Mouse (Mus musculus) forebrain, embryonic 14.5 days (tissue): ENCODE results near the gene Fam205c. TPM values are rescaled to one million over a fixed set of nuclear protein-coding genes. Genes with fewer than 3 reads are reported as not detected.

Source experiments
- ATAC-seq: fragments of 200-750 bp; cut with Nextera tagmentation; 2 replicates; pipeline ENCODE4 v1.8.0; 2017; ENCODE audit warnings: mild to moderate bottlenecking, moderate library complexity
- DNase-seq: peaks from one replicate; pipeline ENCODE4 v3.0.0-alpha.2; 2015; ENCODE audit warnings: low spot score
- H3K27ac ChIP-seq: fragments of 300-500 bp; sonication (generic); 2 replicates; pipeline ENCODE4 v1.5.1; 2014; ENCODE audit warnings: low read depth, mild to moderate bottlenecking, control low read depth, low read length, moderate library complexity
- H3K27me3 ChIP-seq: fragments of 300-500 bp; sonication (generic); replicated peaks from 2 replicates; pipeline ENCODE4 v1.6.1; 2014; ENCODE audit warnings: low read length, control low read depth, mixed read lengths; ENCODE audit not compliant: control insufficient read depth, insufficient read depth
- H3K36me3 ChIP-seq: fragments of 300-500 bp; sonication (generic); 2 replicates; pipeline ENCODE4 v1.6.1; 2014; ENCODE audit warnings: low read length, control low read depth; ENCODE audit not compliant: control insufficient read depth, insufficient read depth
- H3K4me1 ChIP-seq: fragments of 300-500 bp; sonication (generic); 2 replicates; pipeline ENCODE4 v1.6.1; 2014; ENCODE audit warnings: antibody characterized with exemption, low read length, control low read depth; ENCODE audit not compliant: control insufficient read depth, insufficient read depth
- H3K4me2 ChIP-seq: fragments of 300-500 bp; sonication (generic); 2 replicates; pipeline ENCODE4 v1.6.1; 2014; ENCODE audit warnings: mild to moderate bottlenecking, control low read depth, low read length
- H3K4me3 ChIP-seq: fragments of 300-500 bp; sonication (generic); 2 replicates; pipeline ENCODE4 v1.5.1; 2014; ENCODE audit warnings: low read depth, low read length, control low read depth
- H3K9ac ChIP-seq: fragments of 300-500 bp; sonication (generic); 2 replicates; pipeline ENCODE4 v1.6.1; 2014; ENCODE audit warnings: mild to moderate bottlenecking, low read length, control low read depth, moderate library complexity
- H3K9me3 ChIP-seq: fragments of 300-500 bp; sonication (generic); replicated peaks from 2 replicates; pipeline ENCODE4 v1.6.1; 2016; ENCODE audit warnings: low read length, control low read depth, mixed read lengths; ENCODE audit not compliant: control insufficient read depth
- WGBS: fragments of 180-500 bp; shearing (Covaris S2); extraction: QIAGEN DNeasy Blood & Tissue Kit; methylation state at CpG from one replicate; pipeline ENCODE4 v1.1.7; 2014; 5-methylcytosine and 5-hydroxymethylcytosine counted together
- polyA plus RNA-seq: library from polyadenylated mRNA; unstranded; fragments of >200 nt; fragmentation: Nextera tagmentation; extraction: Ambion mirVana; gene quantifications from 2 replicates; pipeline ENCODE4 v1.2.1, GENCODE M21; 2014

The Fam205c gene
- polyA plus RNA-seq, 1 experiment from 2014 or later = 0.98 TPM

DNA sequence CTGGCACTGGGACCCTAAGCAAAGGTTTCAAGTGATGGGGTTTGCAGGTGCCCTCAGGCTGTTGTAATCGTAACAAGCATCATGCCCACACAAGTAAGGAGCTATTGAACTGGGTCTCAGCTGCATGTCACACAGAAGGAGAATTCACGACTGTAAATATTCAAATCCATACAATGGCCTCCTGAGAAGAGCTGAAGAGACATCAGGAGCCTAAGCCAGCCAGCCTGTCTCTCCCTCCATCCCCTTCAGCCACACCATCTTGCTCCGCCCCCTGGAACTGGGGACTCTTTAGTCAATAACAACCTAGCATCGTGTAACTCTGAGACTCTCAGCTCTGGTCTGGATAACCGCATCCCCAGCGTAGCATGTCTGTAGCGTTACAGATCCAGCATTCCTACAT is 17.1 kb upstream of the Fam205c start:
- no peak for ATAC-seq

DNA sequence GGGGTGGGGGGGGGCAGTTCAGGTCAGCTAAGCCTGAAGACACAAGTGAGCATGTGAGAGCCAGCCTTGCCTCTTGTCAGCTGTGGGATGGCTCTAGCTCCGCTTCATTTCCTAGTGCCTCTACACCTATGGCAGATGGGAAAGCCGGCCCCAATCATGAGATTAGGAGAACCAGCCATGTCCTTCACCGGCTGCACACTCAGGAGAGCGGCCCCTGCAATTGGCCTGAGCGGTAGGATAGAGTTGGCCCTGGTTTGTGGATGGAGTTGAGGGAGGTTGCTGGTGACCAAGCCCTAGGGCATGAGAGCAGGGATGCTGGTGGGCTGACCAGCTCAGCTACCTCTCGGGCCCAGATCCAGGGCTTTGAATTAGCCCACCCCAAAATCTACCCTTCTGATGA is 14.8 kb upstream of the Fam205c start:
- 94% methylated on average over 6 of the region's 6 CpGs for WGBS
- Histone ChIP-seq H3K36me3 (no peaks in the 10 kb centered on the region), H3K27me3 (no peaks in the 10 kb centered on the region), H3K4me1 (no peaks in the 10 kb centered on the region), H3K4me2 (no peak overlapping the region), H3K9me3 (no peaks in the 10 kb centered on the region), H3K9ac (no peak overlapping the region), H3K4me3 (no peak overlapping the region), H3K27ac (no peak overlapping the region)
- ATAC-seq (no peak), DNase-seq (no peak)

More for the DNA sequence above, 17.1 kb upstream of the Fam205c start:
- Histone ChIP-seq H3K27me3 (no peaks in the 10 kb centered on the region), H3K4me2 (no peak overlapping the region), H3K9me3 (no peaks in the 10 kb centered on the region), H3K4me3 (no peak overlapping the region), H3K36me3 (no peaks in the 10 kb centered on the region), H3K9ac (no peak overlapping the region), H3K27ac (no peak overlapping the region), H3K4me1 (peaks cover 5% of the 10 kb centered on the region; the same call in 1 of the 2 replicates)
- no peak for DNase-seq
- 69% methylated on average over 7 of the region's 7 CpGs for WGBS

DNA sequence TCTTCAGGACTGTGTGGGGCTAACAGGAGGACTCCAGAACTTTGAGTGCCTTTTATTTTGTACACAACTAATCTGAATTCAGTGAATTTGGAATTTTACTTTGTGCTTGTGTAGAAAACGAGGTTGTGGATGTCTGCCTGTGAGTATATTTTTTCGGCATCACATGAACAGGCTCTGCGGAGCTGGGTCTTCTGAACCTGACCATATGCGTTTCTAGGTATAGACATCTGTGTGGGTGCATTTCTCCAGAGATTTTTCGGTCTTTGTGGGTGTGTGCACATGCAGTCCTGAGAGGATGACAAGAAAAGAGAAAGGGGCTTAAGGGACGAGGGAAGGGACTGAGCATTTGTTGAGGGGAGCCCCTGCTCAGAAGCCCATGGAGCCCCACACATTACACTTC is 12.9 kb upstream of the Fam205c start:
- no peak overlapping the region for H3K4me2 ChIP-seq
- no peaks in the 10 kb centered on the region for H3K27me3 ChIP-seq
- DNase-seq (no peak), ATAC-seq (no peak)
- no peak overlapping the region for H3K9ac ChIP-seq
- no peak overlapping the region for H3K27ac ChIP-seq
- H3K36me3 ChIP-seq = no peaks in the 10 kb centered on the region
- H3K4me3 ChIP-seq = no peak overlapping the region
- no peaks in the 10 kb centered on the region for H3K9me3 ChIP-seq
- H3K4me1 ChIP-seq = no peaks in the 10 kb centered on the region
- WGBS = 91% methylated on average over 6 of the region's 6 CpGs

DNA sequence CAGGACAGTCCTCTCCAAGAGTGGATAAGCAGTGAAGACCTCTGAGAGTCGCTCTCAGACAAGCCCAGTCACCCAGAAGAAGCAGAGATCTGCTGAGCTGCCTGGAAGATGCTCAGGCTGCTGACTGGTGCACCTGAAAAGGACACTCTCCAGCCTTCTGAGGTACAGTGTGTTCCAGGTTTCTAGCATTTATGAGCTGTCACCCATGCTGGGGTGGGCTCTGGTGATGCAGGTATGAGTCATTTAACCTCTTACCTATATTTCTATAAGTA is 6.6 kb upstream of the Fam205c start:
- DNase-seq = no peak
- H3K36me3 ChIP-seq = no peaks in the 10 kb centered on the region
- H3K4me1 ChIP-seq = no peaks in the 10 kb centered on the region
- H3K9me3 ChIP-seq = no peaks in the 10 kb centered on the region
- 15% methylated on average over 1 of the region's 1 CpGs for WGBS
- H3K4me2 ChIP-seq = no peak overlapping the region
- H3K27me3 ChIP-seq = no peaks in the 10 kb centered on the region
- ATAC-seq = no peak
- H3K9ac ChIP-seq = no peak overlapping the region
- H3K4me3 ChIP-seq = no peak overlapping the region
- no peak overlapping the region for H3K27ac ChIP-seq

DNA sequence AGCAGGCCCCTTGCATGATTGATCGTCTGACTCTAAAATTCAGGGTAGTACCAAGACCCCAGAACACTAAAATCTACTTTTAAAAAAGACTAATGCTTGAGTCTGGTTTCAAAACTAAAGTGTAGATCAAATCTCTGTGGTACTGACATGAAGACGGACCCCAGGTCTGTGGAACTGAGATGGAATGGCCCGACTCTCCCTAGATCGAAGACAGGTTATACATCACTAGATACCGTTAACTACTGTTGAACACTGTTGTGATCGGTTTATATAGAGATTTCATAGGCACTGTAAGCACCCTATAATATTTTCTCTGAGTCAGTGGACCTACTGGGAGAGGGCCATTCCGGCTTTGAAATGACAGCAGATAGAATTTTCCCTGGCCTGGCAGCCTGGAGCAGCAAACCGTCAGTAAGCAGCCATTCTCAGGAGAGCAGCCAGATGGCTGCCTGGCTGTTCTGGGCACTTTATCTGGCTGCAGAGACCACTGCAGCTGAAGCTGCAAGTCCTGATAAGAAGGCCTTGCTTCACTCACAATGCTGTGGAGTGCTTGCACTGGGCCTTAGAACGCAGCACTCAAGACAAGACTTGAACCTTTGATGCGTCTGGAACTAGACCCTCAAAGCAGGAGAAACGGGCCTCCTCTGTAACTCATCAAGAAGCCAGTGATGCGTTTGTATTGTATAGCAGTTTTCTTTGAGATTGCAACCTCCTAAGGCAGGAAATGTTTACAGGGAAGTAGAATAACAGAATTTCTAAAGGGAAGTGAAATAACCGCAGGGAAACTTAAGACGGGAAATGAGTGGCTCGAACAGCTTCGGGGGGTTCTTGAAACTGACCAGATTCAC is 6.0 kb upstream of the Fam205c start:
- H3K4me3 ChIP-seq = no peak overlapping the region
- H3K27ac ChIP-seq = no peak overlapping the region
- no peaks in the 10 kb centered on the region for H3K9me3 ChIP-seq
- no peaks in the 10 kb centered on the region for H3K4me1 ChIP-seq
- no peak overlapping the region for H3K9ac ChIP-seq
- H3K27me3 ChIP-seq = no peaks in the 10 kb centered on the region
- 88% methylated on average over 16 of the region's 16 CpGs for WGBS
- no peak overlapping the region for H3K4me2 ChIP-seq
- DNase-seq (no peak), ATAC-seq (no peak)
- no peaks in the 10 kb centered on the region for H3K36me3 ChIP-seq

DNA sequence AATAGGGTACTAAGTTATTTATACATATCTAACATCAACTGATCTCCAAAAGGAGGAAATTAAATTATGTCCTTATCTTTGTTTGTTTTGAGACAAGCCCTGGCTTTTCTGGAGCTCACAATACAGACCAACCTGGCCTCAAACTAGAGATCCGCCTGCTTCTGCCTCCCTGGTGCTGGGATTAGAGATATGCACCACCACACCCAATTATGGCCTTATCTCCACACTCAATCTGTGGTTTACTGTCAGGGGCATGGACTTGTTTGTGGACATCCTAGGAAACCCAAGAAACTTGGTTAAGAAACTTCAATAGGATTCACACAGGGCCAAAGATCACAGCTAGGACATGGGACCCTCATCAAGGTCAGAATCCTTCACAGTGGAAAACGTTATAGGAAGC is 3.6 kb upstream of the Fam205c start:
- Histone ChIP-seq H3K36me3 (no peaks in the 10 kb centered on the region), H3K9ac (no peak overlapping the region), H3K4me3 (no peak overlapping the region), H3K4me1 (no peaks in the 10 kb centered on the region), H3K4me2 (no peak overlapping the region), H3K9me3 (no peaks in the 10 kb centered on the region), H3K27ac (no peak overlapping the region), H3K27me3 (no peaks in the 10 kb centered on the region)
- no peak for ATAC-seq
- DNase-seq = no peak
- WGBS = 86% methylated on average over 2 of the region's 2 CpGs

DNA sequence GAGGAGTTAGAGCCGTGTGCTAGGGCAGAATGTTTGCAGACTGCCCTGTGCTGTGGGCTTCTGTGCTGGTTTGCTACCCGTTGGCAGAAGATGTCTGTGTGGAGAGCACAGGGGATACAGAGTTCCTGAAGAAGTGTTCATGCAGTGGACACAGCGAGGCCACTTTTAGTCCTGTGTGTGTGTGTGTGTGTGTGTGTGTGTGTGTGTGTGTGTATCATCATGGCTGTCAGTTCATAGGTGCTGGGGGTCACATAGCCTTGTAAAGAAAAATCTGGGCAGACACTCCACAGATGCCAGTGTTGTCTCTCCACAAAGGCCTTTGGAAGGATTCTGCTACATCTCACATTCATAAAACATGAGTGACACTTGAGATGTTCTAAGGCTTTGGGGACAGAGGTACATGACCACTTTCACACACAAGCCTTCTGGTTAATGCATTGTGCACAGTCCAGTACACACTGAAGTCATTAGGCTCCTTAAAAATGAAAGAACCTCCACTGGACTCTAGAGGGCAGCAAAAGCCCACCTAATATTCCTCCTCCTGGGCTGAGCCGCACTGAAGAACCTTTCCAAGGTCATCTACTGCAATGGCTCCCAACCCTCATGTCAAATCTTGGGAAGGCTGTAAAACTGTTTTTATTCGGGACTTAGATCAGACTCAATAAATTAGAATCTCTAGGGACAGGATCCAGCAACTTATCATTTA is 2.7 kb upstream of the Fam205c start:
- 36% methylated on average over 5 of the region's 5 CpGs for WGBS
- peak; percentile 95 for ATAC-seq
- no peaks in the 10 kb centered on the region for H3K9me3 ChIP-seq

DNA sequence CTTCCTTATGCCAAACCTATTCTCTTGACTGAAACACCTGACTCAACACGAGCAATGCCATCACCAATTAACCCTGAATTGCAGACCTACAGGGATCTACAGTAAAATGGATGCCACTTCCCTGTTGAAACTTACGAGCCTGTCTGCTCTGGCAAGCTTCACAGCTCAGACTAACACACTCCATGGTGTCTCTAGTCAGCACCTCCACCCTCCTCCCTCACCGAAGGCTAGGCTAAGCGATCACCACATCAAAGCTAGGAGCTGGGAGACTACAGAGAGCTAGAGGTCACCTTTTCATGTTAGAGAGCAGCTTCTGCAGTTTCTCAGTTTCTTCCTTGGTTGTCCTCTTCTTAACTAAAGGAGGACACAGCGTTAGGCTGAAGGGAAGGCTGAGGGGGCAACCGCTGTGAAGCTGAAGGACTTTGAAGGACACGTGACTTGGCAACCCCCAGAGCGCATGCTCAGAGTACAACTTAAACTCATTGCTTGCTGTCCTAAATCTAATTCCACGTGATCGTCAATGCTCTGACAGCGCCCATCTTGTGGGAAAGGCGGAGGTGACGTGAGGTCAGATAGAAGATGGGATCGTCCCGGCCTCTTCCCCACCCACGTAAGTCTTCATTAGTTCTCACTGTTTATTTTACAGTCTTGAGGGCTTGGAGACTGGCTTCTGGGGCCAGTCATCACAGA is 1.1 kb downstream of the Fam205c start:
- H3K4me2 ChIP-seq = no peak overlapping the region
- H3K4me1 ChIP-seq = no peaks in the 10 kb centered on the region
- H3K27ac ChIP-seq = no peak overlapping the region
- H3K36me3 ChIP-seq = no peaks in the 10 kb centered on the region
- ATAC-seq = no peak
- no peak overlapping the region for H3K9ac ChIP-seq
- H3K4me3 ChIP-seq = no peak overlapping the region
- DNase-seq = no peak
- no peaks in the 10 kb centered on the region for H3K27me3 ChIP-seq
- H3K9me3 ChIP-seq = no peaks in the 10 kb centered on the region
- WGBS = 88% methylated on average over 16 of the region's 16 CpGs

More for the DNA sequence above, 2.7 kb upstream of the Fam205c start:
- Histone ChIP-seq H3K4me1 (no peaks in the 10 kb centered on the region), H3K9ac (no peak overlapping the region), H3K4me3 (no peak overlapping the region), H3K4me2 (no peak overlapping the region), H3K27me3 (no peaks in the 10 kb centered on the region), H3K36me3 (no peaks in the 10 kb centered on the region), H3K27ac (no peak overlapping the region)
- DNase-seq = peak; percentile 88

DNA sequence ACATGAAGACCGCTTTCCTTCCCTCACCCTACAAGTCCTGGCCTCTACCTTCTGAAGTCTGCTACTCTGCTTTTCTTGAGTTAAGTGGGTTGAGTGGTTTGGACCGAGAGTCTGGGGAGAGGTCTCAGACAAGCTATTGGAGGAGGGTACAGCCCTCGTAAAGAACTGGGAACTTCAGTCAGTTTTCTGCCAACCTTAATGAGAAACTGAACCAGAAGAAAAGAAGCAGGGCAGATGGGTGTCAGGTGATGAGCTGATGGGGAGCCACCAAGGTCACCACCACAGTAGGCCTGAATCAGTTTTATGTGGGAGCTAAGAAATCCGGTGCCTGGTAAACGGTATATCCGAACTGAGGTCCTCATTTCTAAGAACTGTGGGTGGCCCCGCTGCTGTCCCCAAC is 1.9 kb downstream of the Fam205c start:
- Histone ChIP-seq H3K4me1 (no peaks in the 10 kb centered on the region), H3K4me2 (no peak overlapping the region), H3K27ac (no peak overlapping the region), H3K9me3 (no peaks in the 10 kb centered on the region), H3K27me3 (no peaks in the 10 kb centered on the region), H3K9ac (no peak overlapping the region), H3K4me3 (no peak overlapping the region), H3K36me3 (no peaks in the 10 kb centered on the region)
- DNase-seq (no peak), ATAC-seq (no peak)
- WGBS = 95% methylated on average over 7 of the region's 7 CpGs
